Mouse (Mus musculus): ENCODE data around the gene Olfr125. TPM values are rescaled to one million over a fixed set of nuclear protein-coding genes. Genes with fewer than 3 reads are reported as not detected.

Gene Olfr125
- polyA plus RNA-seq (2012; rRNA removed), result not detected in 2 replicates

DNA sequence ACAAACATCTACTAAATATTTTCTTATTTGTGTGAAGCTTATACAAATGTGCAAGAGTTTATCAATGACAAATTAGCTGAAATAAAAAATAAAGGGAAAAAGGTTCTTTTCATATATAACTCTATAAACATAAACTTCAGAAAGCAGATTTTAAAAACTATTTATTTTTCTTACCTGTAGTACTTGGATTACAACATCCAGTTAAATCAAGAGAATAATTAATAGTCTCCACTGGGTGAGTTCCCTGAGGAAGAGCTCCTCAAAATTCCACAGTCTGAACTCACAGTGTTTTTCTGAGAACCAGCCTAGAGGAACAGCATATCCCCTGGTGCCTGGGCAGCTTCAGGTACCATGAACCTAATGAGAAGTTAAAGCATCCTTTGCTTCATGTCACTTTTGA, at the start of gene Olfr125:
Olfr125 (plus strand) TSS at position 301 of the 400 bp plus-strand sequence.
- no peak within 1 kb of the TSS for H3K27ac ChIP-seq (ENCODE audit: insufficient read depth, low read length)
- TF ChIP-seq POLR2A (IDR thresholded peaks at IDR 0.05; ENCODE audit: extremely low read depth, insufficient read depth, low read length) (no peak), CTCF (IDR thresholded peaks at IDR 0.05; ENCODE audit: extremely low read depth, insufficient read depth, low read length) (no peak)
- H3K4me3 ChIP-seq (ENCODE audit: insufficient read depth, low read length), result no peak within 1 kb of the TSS
- H3K4me1 ChIP-seq (ENCODE audit: control insufficient read depth, insufficient read depth, low read length), result no peaks in the 10 kb centered on the region

DNA sequence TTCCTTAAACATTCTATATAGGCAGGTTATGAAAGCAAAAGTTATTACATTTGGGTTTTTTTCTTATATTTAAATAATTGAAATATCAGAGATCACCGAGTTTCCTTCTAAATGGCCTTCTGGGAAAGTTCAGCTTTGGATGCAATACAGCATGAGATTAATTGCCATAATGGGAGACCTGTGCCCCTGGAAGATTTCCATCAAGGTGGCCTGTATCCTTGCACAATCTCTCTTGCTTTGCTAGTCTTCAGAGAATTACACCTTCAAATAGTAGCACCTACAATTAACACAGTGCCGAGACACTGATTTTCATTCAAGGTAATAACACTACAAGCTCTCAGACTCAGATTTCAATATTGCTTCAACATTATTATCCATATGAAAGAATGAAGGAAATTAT, 39.5 kb upstream of the Olfr125 start, which contains the start of gene Olfr123:
Olfr123 (plus strand) TSS at position 301 of the 400 bp plus-strand sequence.
- Histone ChIP-seq H3K4me3 (ENCODE audit: insufficient read depth, low read length) (no peak within 1 kb of the TSS), H3K27ac (ENCODE audit: insufficient read depth, low read length) (no peak within 1 kb of the TSS), H3K4me1 (ENCODE audit: control insufficient read depth, insufficient read depth, low read length) (no peaks in the 10 kb centered on the region)
- TF ChIP-seq CTCF (IDR thresholded peaks at IDR 0.05; ENCODE audit: extremely low read depth, insufficient read depth, low read length) (no peak), POLR2A (IDR thresholded peaks at IDR 0.05; ENCODE audit: extremely low read depth, insufficient read depth, low read length) (no peak)

DNA sequence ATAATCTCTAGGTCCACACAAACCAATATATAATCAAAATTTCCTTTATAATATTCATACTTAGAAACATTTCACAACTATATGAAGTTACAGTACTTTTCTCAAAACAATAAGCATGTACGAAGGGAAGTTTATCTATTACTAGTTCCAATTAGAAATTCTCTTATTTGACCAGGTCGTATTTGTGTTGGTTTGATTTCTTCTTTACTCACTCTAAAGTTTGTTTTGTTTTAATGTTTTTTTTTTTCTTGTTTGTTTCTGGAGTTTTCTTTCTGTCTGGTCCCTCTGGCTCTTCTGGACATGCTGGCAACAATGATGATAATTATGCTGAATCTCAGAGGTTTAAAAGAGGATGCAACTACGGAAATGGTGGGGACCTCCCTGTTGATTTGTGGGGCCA, 33.2 kb upstream of the Olfr125 start, which contains the start of gene Olfr124:
Olfr124 (plus strand) TSS at position 301 of the 400 bp plus-strand sequence.
- H3K27ac ChIP-seq (ENCODE audit: insufficient read depth, low read length), result no peak within 1 kb of the TSS
- H3K4me1 ChIP-seq (ENCODE audit: control insufficient read depth, insufficient read depth, low read length), result no peaks in the 10 kb centered on the region
- no peak for TF ChIP-seq CTCF (IDR thresholded peaks at IDR 0.05; ENCODE audit: extremely low read depth, insufficient read depth, low read length)
- TF ChIP-seq POLR2A (IDR thresholded peaks at IDR 0.05; ENCODE audit: extremely low read depth, insufficient read depth, low read length), result no peak
- no peak within 1 kb of the TSS for H3K4me3 ChIP-seq (ENCODE audit: insufficient read depth, low read length)

DNA sequence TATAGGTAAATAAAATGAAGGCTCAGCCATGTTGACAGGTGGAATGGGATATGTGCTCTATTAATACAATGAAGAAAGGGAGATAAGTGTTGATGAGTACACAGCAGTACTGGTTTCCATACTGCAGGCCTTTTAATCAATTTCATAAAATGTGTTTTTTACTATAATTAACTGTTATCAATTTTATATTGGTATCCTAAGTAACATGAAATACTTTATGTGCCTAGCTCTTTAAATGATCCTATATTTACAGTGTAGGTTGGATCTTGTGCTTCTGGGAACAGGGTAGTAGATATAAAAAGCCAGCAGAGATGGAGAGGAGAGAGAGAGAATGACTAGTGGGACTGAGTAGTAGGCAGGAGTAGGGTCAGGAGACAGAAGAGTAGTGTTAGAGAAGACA, 14.4 kb downstream of the Olfr125 start, which contains the start of gene Olfr126:
Olfr126 (plus strand) TSS at position 301 of the 400 bp plus-strand sequence.
- H3K4me3 ChIP-seq (ENCODE audit: insufficient read depth, low read length), result no peak within 1 kb of the TSS
- H3K4me1 ChIP-seq (ENCODE audit: control insufficient read depth, insufficient read depth, low read length), result no peaks in the 10 kb centered on the region
- TF ChIP-seq CTCF (IDR thresholded peaks at IDR 0.05; ENCODE audit: extremely low read depth, insufficient read depth, low read length) (no peak), POLR2A (IDR thresholded peaks at IDR 0.05; ENCODE audit: extremely low read depth, insufficient read depth, low read length) (no peak)
- H3K27ac ChIP-seq (ENCODE audit: insufficient read depth, low read length), result no peak within 1 kb of the TSS

DNA sequence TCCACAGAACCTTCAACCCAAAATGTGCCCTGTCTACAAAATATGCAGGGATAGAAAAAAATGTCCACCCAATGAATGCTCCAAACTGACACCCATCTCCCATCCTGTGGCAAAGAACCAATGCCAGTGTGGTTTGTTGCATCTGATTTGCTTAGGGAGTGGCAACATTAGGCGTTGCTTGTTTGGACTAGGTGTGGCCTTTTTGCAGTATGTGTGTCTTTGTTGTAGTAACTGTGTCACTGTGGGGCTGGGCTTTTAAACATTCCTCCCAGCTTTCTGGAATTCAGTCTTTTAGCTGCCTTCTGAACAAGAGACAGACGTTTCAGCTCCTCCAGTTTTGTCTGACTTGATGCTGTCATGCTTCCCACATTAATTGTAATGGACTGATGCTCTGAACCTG, 31.2 kb downstream of the Olfr125 start:
- TF ChIP-seq POLR2A (IDR thresholded peaks at IDR 0.05; ENCODE audit: extremely low read depth, insufficient read depth, low read length), result no peak
- no peak for TF ChIP-seq CTCF (IDR thresholded peaks at IDR 0.05; ENCODE audit: extremely low read depth, insufficient read depth, low read length)
- H3K27ac ChIP-seq (ENCODE audit: insufficient read depth, low read length), result no peak overlapping the region
- no peaks in the 10 kb centered on the region for H3K4me1 ChIP-seq (ENCODE audit: control insufficient read depth, insufficient read depth, low read length)
- H3K4me3 ChIP-seq (ENCODE audit: insufficient read depth, low read length), result no peak overlapping the region

DNA sequence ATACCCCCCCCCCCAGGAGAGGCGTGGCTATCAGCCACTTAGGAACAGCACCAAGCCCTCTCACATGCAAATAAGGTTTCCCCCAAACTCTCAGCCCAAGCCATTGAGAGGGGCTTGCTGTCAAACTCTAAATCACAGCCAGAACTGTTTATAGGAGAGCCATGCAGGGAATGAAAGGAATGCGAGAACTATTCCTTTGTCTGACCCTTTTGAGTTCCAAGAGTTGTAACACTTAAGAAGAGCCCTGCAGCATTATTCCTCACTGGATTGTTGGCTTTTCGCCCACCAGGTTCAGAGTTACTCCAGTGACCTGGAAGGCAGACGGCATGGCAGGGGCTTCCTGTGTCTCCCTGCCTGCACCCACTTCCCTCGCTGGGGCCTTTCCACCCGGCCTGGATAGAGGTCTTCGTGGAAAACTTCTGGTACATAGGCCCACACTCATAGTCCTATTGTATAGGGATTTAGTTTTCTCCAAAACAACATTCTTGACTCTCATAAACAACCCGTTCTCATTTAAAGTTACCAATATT, 37.0 kb downstream of the Olfr125 start:
- no peak for TF ChIP-seq POLR2A (IDR thresholded peaks at IDR 0.05; ENCODE audit: extremely low read depth, insufficient read depth, low read length)
- no peak for TF ChIP-seq CTCF (IDR thresholded peaks at IDR 0.05; ENCODE audit: extremely low read depth, insufficient read depth, low read length)
- Histone ChIP-seq H3K4me1 (ENCODE audit: control insufficient read depth, insufficient read depth, low read length) (no peaks in the 10 kb centered on the region), H3K4me3 (ENCODE audit: insufficient read depth, low read length) (no peak overlapping the region), H3K27ac (ENCODE audit: insufficient read depth, low read length) (no peak overlapping the region)

DNA sequence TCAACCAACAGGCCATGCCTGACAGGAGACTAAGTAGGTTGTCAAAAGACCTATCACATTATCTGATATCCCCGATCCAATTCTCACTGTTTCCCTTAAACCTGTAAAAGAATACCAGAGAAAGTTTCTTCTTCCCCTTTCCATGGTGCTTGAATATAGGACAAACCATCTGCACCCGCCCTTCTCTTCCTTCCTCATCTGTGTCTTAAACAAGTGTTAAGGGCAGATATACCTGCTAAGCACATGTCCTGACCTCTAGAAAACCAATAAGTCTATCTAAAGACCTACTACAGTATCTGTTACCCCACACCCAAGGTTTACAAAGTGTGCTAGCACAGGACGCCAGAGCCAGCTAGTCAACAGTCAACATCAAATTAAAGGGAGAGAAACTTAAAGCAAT, 41.1 kb downstream of the Olfr125 start:
- Histone ChIP-seq H3K4me1 (ENCODE audit: control insufficient read depth, insufficient read depth, low read length) (no peaks in the 10 kb centered on the region), H3K4me3 (ENCODE audit: insufficient read depth, low read length) (no peak overlapping the region), H3K27ac (ENCODE audit: insufficient read depth, low read length) (no peak overlapping the region)
- TF ChIP-seq CTCF (IDR thresholded peaks at IDR 0.05; ENCODE audit: extremely low read depth, insufficient read depth, low read length) (no peak), POLR2A (IDR thresholded peaks at IDR 0.05; ENCODE audit: extremely low read depth, insufficient read depth, low read length) (no peak)

Other genes starting within 250 kb of the Olfr125 start
- gene Olfr114, start 240.2 kb upstream of the Olfr125 start, polyA plus RNA-seq (2012; rRNA removed), result not detected in 2 replicates
- gene Olfr115, start 205.8 kb upstream of the Olfr125 start, polyA plus RNA-seq (2012; rRNA removed), result not detected in 2 replicates
- gene Olfr116, start 205.8 kb upstream of the Olfr125 start, polyA plus RNA-seq (2012; rRNA removed), result not detected in 2 replicates
- not detected in 2 replicates for gene Olfr117, start 169.2 kb upstream of the Olfr125 start, polyA plus RNA-seq (2012; rRNA removed)
- not detected in 2 replicates for gene Olfr118, start 166.0 kb upstream of the Olfr125 start, polyA plus RNA-seq (2012; rRNA removed)
- not detected in 2 replicates for gene Olfr119, start 136.4 kb upstream of the Olfr125 start, polyA plus RNA-seq (2012; rRNA removed)
- not detected in 2 replicates for gene Olfr120, start 111.1 kb upstream of the Olfr125 start, polyA plus RNA-seq (2012; rRNA removed)
- not detected in 2 replicates for gene Olfr121, start 84.1 kb upstream of the Olfr125 start, polyA plus RNA-seq (2012; rRNA removed)
- not detected in 2 replicates for gene Olfr122, start 64.3 kb upstream of the Olfr125 start, polyA plus RNA-seq (2012; rRNA removed)
- not detected in 2 replicates for gene Olfr123, start 39.4 kb upstream of the Olfr125 start, polyA plus RNA-seq (2012; rRNA removed)
- not detected in 2 replicates for gene Olfr124, start 33.1 kb upstream of the Olfr125 start, polyA plus RNA-seq (2012; rRNA removed)
- not detected in 2 replicates for gene Olfr126, start 14.5 kb downstream of the Olfr125 start, polyA plus RNA-seq (2012; rRNA removed)
- gene Olfr127, start 67.5 kb downstream of the Olfr125 start, polyA plus RNA-seq (2012; rRNA removed), result not detected in 2 replicates
- not detected in 2 replicates for gene Olfr128, start 87.6 kb downstream of the Olfr125 start, polyA plus RNA-seq (2012; rRNA removed)
- not detected in 2 replicates for gene Olfr761, start 120.1 kb downstream of the Olfr125 start, polyA plus RNA-seq (2012; rRNA removed)
- gene Olfr129, start 227.1 kb downstream of the Olfr125 start, polyA plus RNA-seq (2012; rRNA removed), result not detected in 2 replicates
- gene Olfr130, start 231.0 kb downstream of the Olfr125 start, polyA plus RNA-seq (2012; rRNA removed), result not detected in 2 replicates

All from cortical plate, adult 2 months (tissue).